Mouse (Mus musculus): ENCODE results near the gene Rcvrn.
A peak's percentile ranks its signal among the peaks of the same experiment; 100 is the strongest.

Gene Rcvrn

DNA sequence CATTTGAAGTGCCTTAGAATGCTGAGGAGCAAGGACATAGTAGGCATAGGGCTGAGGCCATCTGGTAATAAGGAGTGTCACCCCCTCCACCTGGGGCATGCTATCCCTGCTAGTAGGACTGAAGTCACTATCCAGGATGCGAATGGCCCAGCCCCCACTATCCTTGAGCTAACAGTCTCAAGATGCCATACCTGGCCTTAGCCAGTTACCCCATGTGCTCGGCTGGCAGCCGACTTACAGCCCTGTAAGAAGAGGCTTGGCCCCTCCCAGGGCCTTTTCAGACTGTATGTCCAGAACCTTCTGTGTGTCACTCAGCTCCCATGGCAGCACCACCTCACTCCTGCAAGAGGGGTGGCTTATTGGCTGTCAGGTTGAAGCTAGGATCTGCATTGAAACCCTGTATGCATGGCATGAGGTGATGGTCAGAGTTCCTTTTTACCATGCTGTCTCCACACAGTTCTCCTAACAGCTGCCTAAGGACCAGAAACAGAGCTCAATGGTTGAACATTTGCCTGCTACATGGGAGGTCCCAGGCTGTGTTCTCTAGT, 26.6 kb upstream of the Rcvrn start:
- no peak for DNase-seq (ENCODE audit: extremely low read depth, low read depth)

DNA sequence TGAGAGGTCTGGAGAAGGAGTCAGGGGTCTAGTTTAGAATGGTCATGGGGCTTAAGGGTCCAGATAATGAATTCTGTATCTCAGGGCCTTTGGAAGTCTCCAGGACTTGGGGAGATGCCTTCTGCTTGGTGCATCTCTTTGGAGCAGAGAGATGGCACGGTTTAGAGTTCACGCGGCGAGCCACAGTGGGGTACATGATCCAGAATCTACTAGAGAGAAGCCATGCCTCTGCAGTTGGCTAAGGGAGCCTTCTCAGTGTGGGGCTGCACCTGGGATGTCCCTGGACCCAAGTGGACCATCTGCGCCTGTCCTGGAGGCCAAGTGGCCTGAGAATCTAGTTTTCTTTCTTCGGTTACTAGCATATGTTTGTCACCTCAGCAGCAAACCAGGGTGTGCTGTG, 25.1 kb upstream of the Rcvrn start:
- DNase-seq (ENCODE audit: extremely low read depth, low read depth): no peak

DNA sequence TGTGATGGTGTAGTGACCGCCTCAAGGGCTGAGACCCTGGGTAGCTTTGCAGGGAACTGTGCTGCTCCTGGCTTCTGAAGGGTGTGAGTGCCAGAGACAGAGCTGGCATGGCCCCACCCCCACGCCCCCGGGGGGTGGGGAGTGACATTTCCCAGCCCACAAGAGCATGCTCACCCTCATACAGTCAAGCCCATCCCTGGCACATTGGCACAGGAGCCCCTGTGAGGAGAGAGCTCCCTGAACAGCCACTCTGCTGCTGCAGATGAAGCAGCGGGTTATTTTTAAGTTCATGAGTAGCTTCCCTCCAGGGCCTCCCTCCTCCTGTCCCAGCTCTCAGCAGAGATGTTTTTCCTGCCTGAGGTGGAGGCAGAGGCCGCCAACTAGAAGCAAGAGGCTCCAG, 23.0 kb upstream of the Rcvrn start:
- DNase-seq (ENCODE audit: extremely low read depth, low read depth): no peak

- peak; percentile 16 for DNase-seq (ENCODE audit: extremely low read depth, low read depth)
These were observed 19.3 kb upstream of the Rcvrn start for GRCm38 (mm10) chr11:67675562-67676540.

DNA sequence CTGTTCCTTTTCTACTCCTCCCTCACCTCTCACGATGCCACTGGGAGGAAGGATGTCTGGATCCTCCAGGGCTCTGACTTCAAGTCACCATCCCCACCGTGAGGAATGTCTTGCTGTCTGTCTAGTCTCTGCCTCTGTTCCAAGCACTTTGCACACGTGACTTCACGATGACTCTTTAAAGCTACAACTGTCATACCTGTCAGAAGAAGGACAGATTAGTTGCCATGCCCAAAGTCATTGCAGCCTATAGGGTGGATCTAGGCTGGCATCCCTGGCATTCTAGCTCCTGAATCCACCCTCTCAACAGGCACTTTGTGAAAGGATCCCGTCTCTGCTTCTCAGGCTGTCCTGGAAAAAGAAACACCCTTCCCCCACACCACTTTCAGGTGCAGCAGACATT, 15.8 kb upstream of the Rcvrn start:
- no peak for DNase-seq (ENCODE audit: extremely low read depth, low read depth)

- no peak for DNase-seq (ENCODE audit: extremely low read depth, low read depth)
These were observed 15.2 kb upstream of the Rcvrn start for GRCm38 (mm10) chr11:67679930-67680329.

GRCm38 (mm10) chr11:67681871-67682270, 13.3 kb upstream of the Rcvrn start:
- no peak for DNase-seq (ENCODE audit: extremely low read depth, low read depth)

- DNase-seq (ENCODE audit: extremely low read depth, low read depth): no peak
These were observed 9.0 kb upstream of the Rcvrn start for GRCm38 (mm10) chr11:67686109-67686508.

DNA sequence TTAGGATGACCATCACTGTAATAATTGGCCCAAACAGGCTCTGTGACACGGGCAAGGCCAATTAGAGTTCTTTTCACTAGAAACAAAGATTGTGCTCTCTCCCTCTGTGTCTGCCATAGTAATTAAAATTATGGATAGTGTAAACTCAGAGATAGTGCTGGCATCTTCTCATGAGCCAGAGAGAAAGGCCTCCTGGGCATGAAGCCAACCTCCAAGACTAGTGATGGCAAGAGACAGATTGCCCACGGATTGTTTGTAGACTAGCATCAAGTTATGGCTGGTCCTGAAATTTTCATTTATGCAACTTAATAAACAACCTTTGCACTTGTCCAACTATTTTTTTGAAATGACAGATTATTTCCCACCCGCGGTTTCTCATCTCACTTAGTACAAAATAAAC, 17.9 kb downstream of the Rcvrn start:
- DNase-seq (ENCODE audit: extremely low read depth, low read depth): no peak

DNA sequence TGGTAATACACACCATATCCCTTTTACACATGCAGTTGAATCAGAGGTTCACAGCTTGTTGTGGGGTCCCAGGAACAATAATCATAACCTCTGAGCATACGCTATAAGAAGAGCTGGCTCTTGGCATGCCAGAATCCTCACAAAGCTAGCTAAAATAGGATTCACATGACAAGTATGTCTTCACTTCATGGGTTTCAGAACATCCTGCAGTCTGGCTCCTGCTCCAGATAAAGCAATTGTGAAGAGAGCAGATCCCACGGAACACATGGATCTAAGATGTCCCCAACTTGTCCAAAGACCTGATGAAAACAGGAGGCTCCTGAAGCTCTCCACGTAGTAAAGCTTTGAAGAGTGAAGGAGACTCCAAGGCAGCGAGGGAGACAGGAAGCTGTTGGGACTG, 20.3 kb downstream of the Rcvrn start:
- no peak for DNase-seq (ENCODE audit: extremely low read depth, low read depth)

DNA sequence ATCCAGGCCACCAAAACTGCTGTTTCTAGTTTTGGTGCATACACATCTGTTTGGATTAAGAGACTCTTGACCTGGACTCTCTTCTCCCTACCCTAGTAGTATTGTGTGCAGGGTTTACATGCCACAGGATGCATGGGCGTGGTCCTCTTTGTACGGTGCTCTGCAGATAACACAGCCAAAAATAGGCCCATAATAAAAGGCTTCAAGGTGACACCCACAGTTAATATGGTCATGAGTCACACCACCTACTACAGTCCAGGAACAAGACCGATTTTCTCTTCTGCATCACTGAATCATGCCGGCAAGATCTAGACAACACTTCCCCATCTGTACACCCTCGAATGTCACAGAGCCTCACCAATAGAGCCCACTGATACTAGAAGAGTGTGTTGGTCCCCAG, 26.4 kb downstream of the Rcvrn start:
- DNase-seq (ENCODE audit: extremely low read depth, low read depth): no peak

GRCm38 (mm10) chr11:67722399-67723156, 27.5 kb downstream of the Rcvrn start:
- no peak for DNase-seq (ENCODE audit: extremely low read depth, low read depth)

- DNase-seq (ENCODE audit: extremely low read depth, low read depth): no peak
These were observed 28.3 kb downstream of the Rcvrn start for GRCm38 (mm10) chr11:67723231-67724013.

GRCm38 (mm10) chr11:67727095-67727494, 32.0 kb downstream of the Rcvrn start:
- no peak for DNase-seq (ENCODE audit: extremely low read depth, low read depth)

- no peak for DNase-seq (ENCODE audit: extremely low read depth, low read depth)
These were observed 33.6 kb downstream of the Rcvrn start for GRCm38 (mm10) chr11:67728726-67729125.

GRCm38 (mm10) chr11:67731056-67731455, 35.9 kb downstream of the Rcvrn start:
- no peak for DNase-seq (ENCODE audit: extremely low read depth, low read depth)

DNA sequence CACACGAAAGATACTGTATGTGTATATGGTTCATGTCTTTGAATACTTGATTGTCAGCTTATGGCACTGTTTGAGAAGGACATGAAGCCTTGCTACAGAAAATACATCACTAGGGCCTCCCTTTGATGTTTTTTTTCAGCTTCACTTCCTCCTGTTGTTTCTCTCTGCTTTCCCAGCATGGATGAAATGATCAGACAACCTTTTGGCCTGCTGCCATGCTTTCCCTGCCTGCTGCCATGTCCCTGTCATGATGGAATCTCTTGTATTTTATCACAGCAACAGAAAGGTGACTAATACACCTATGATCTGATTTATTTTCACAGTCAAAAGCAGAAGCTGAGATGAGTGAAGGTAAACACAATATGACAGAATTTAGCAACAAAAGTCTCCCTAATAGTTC, 38.6 kb downstream of the Rcvrn start:
- DNase-seq (ENCODE audit: extremely low read depth, low read depth): no peak

DNA sequence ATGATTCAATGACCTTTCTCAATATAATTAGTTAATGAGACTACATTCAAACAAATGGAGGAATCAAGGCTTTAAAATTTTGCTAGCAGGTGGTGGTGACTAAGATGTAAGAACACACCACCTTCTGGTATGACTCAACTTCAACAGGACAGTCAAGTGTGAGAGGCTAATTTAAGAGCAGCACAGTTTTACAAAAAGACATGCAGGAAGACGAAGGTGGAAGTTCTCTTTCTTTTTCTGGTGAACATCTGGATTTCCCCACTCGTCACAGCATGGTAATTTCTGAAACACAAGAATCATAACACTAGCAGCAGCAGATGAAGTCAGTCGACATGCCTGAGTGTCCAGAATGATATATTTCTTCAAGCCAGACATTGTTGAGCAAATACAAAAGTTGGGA, 39.5 kb downstream of the Rcvrn start:
- no peak for DNase-seq (ENCODE audit: extremely low read depth, low read depth)

GRCm38 (mm10) chr11:67738345-67738744, 43.2 kb downstream of the Rcvrn start:
- DNase-seq (ENCODE audit: extremely low read depth, low read depth): no peak

DNA sequence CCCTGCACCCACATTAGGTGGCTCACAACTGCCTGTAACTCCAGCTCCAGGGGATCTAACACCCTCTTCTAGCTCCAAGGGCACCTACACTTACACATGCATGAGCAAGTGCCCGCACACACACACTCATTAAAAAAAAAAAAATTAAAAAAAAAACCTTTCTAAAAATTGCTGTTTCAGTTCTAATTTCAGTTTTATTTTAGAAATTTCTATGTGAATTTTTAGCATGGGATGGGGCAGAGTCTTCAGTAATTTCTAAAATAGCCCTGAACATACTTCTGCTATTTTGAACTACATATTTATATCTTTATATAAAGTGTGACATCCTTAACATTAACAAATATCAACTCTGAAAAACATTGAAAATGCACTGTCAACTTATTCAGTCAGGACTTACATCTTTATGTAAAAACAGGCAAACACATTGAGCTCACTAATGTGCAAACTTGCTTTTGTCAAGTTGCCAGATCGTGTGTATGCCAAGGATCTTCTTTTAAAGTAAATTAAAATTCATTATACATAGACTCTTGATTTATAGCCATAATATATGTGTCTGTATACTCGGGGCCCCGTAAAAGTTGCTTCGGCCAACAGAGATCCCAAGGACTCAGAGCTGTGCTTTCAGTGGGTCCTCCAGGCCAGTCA, 43.8 kb downstream of the Rcvrn start:
- DNase-seq (ENCODE audit: extremely low read depth, low read depth): no peak

DNA sequence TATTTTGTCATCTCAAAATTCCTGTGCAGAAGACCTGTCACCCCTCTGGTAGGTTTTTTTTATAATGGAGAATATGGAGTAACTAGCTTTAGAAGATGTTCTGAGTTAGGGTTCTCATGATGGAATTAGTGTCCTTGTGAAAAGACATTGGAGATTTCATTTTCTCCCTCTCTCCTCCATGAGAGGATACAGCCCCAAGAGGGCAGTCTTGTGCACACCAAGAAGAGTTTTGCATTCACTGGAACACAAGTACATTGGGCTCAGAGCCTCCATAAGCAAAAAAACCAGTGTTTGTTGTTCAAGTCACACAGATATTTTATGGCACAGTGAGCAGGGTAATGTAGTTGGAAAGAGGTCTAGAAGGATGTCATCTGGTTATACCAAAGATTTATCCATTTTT, 46.4 kb downstream of the Rcvrn start:
- DNase-seq (ENCODE audit: extremely low read depth, low read depth): no peak

Data from MEL-GATA-1-ER (cell line).